Mouse (Mus musculus): Measurements from ENCODE around the gene Arhgdib.

GRCm38 (mm10) chr6:136881678-136882077 lies 60.0 kb downstream of the Arhgdib start:
- no peak for TF ChIP-seq POLR2A (IDR thresholded peaks at IDR 0.05; ENCODE audit: insufficient read depth, low read depth, low read length)
- TF ChIP-seq CTCF (IDR thresholded peaks at IDR 0.05), result no peak
- no peak for TF ChIP-seq EP300 (IDR thresholded peaks at IDR 0.05; ENCODE audit: insufficient read depth, low read depth, low read length)

All from heart, adult 2 months (tissue).